Mouse (Mus musculus): Measurements from ENCODE around the gene Plekha6.

Plekha6 gene

GRCm38 (mm10) chr1:133146014-133147009, 17.7 kb upstream of the Plekha6 start:
- DNase-seq (ENCODE audit: low read depth, low spot score) = peak; percentile 68

GRCm38 (mm10) chr1:133147324-133147723, 16.7 kb upstream of the Plekha6 start:
- DNase-seq (ENCODE audit: low read depth, low spot score) = peak; percentile 18

- DNase-seq (ENCODE audit: low read depth, low spot score) = no peak
These were observed 15.9 kb upstream of the Plekha6 start for GRCm38 (mm10) chr1:133148122-133148521.

GRCm38 (mm10) chr1:133150556-133150955, 13.5 kb upstream of the Plekha6 start:
- DNase-seq (ENCODE audit: low read depth, low spot score) = no peak

GRCm38 (mm10) chr1:133152213-133152612, 11.8 kb upstream of the Plekha6 start:
- DNase-seq (ENCODE audit: low read depth, low spot score) = no peak

GRCm38 (mm10) chr1:133155270-133155669, 8.7 kb upstream of the Plekha6 start:
- DNase-seq (ENCODE audit: low read depth, low spot score) = no peak

- peak; percentile 41 for DNase-seq (ENCODE audit: low read depth, low spot score)
These were observed 4.9 kb upstream of the Plekha6 start for GRCm38 (mm10) chr1:133159128-133159564.

GRCm38 (mm10) chr1:133161559-133161958, 2.5 kb upstream of the Plekha6 start:
- DNase-seq (ENCODE audit: low read depth, low spot score) = no peak

GRCm38 (mm10) chr1:133162046-133162445, 2.0 kb upstream of the Plekha6 start:
- no peak for DNase-seq (ENCODE audit: low read depth, low spot score)

GRCm38 (mm10) chr1:133162981-133163380, 1.0 kb upstream of the Plekha6 start:
- DNase-seq (ENCODE audit: low read depth, low spot score) = peak; percentile 20

GRCm38 (mm10) chr1:133164591-133165011, 591 bp downstream of the Plekha6 start:
- no peak for DNase-seq (ENCODE audit: low read depth, low spot score)

- DNase-seq (ENCODE audit: low read depth, low spot score) = no peak
These were observed 1.1 kb downstream of the Plekha6 start for GRCm38 (mm10) chr1:133165111-133165510.

- DNase-seq (ENCODE audit: low read depth, low spot score) = no peak
These were observed 4.5 kb downstream of the Plekha6 start for GRCm38 (mm10) chr1:133168318-133169060.

- no peak for DNase-seq (ENCODE audit: low read depth, low spot score)
These were observed 6.2 kb downstream of the Plekha6 start for GRCm38 (mm10) chr1:133170196-133170595.

- no peak for DNase-seq (ENCODE audit: low read depth, low spot score)
These were observed 7.3 kb downstream of the Plekha6 start for GRCm38 (mm10) chr1:133171357-133171756.

GRCm38 (mm10) chr1:133175150-133175549, 11.1 kb downstream of the Plekha6 start:
- DNase-seq (ENCODE audit: low read depth, low spot score) = no peak

GRCm38 (mm10) chr1:133177480-133178172, 13.6 kb downstream of the Plekha6 start:
- DNase-seq (ENCODE audit: low read depth, low spot score) = peak; percentile 81

GRCm38 (mm10) chr1:133178732-133179440, 14.9 kb downstream of the Plekha6 start:
- DNase-seq (ENCODE audit: low read depth, low spot score) = no peak

- DNase-seq (ENCODE audit: low read depth, low spot score) = peak; percentile 75
These were observed 17.3 kb downstream of the Plekha6 start for GRCm38 (mm10) chr1:133181072-133182015.
